Mouse (Mus musculus): Measurements from ENCODE around the gene Itgav. TPM values are rescaled to one million over a fixed set of nuclear protein-coding genes. Genes with fewer than 3 reads are reported as not detected.
"Not testable (repeated sequence)": the region's sequence is repeated elsewhere in the genome, so short reads cannot be mapped to it uniquely, and the experiment has no call there.

Gene Itgav
- polyA plus RNA-seq, 1 experiment from 2014 or later, result 75.9 TPM

DNA sequence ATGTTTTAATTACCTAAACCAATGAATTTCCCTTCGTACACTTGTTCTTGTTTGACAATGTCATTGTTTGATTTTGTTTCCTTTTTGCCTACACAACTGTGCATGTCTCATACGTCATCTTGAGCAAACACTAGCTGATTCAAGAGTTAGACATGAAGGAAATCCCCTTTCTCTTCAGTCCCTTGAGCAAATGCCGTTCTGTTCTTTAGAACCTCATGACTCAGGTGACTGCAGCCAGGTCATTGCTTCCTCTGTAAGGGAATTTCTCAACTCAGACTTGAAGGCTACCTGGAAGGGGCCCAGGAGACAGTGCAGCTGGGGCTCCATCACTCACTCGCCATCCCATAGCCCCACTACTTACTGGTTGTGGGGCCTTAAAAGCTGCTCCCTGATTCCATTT lies 23.5 kb upstream of the Itgav start:
- Histone ChIP-seq H3K27me3 (ENCODE audit: control insufficient read depth, insufficient read depth, low read length) (no peaks in the 10 kb centered on the region), H3K4me3 (ENCODE audit: low read depth, low read length) (no peak overlapping the region), H3K4me1 (ENCODE audit: control insufficient read depth, insufficient read depth, low read length) (0 out of 2 replicates have a peak, but pooled peaks cover 2% of the 10 kb centered on the region), H3K4me2 (no peak overlapping the region), H3K9me3 (replicated peaks; ENCODE audit: control insufficient read depth, low read length) (no peaks in the 10 kb centered on the region), H3K9ac (ENCODE audit: low read depth, low read length) (no peak overlapping the region), H3K27ac (ENCODE audit: low read depth, low read length) (no peak overlapping the region), H3K36me3 (ENCODE audit: control insufficient read depth, insufficient read depth, low read length) (no peaks in the 10 kb centered on the region)
- WGBS (ENCODE audit: insufficient replicate concordance), result 70% methylated on average over 4 of the region's 4 CpGs
- ATAC-seq (replicated peaks; ENCODE audit: insufficient number of reproducible peaks, low FRiP score, low TSS enrichment), result no peak

DNA sequence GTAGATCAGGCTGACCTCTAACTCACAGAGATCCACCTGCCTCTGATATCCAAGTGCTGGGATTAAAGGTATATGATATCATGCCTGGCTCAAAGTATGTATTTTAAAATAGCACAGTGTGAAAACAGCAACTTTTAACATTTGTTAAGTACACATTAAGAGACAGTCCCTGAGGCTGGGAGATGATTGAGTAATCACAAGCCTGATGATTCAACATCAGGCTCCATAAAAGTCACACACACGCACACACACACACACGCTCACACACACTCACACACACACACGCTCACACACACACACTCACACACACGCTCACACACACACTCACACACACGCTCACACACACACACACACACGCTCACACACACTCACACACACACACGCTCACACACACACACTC lies 21.8 kb upstream of the Itgav start:
- Histone ChIP-seq H3K36me3 (ENCODE audit: control insufficient read depth, insufficient read depth, low read length) (no peaks in the 10 kb centered on the region), H3K9ac (ENCODE audit: low read depth, low read length) (no peak overlapping the region), H3K4me1 (ENCODE audit: control insufficient read depth, insufficient read depth, low read length) (0 out of 2 replicates have a peak, but pooled peaks cover 7% of the 10 kb centered on the region), H3K27me3 (ENCODE audit: control insufficient read depth, insufficient read depth, low read length) (no peaks in the 10 kb centered on the region), H3K27ac (ENCODE audit: low read depth, low read length) (no peak overlapping the region), H3K4me3 (ENCODE audit: low read depth, low read length) (no peak overlapping the region), H3K4me2 (no peak overlapping the region), H3K9me3 (replicated peaks; ENCODE audit: control insufficient read depth, low read length) (no peaks in the 10 kb centered on the region)
- 90% methylated on average over 7 of the region's 7 CpGs for WGBS (ENCODE audit: insufficient replicate concordance)
- no peak for ATAC-seq (replicated peaks; ENCODE audit: insufficient number of reproducible peaks, low FRiP score, low TSS enrichment)

DNA sequence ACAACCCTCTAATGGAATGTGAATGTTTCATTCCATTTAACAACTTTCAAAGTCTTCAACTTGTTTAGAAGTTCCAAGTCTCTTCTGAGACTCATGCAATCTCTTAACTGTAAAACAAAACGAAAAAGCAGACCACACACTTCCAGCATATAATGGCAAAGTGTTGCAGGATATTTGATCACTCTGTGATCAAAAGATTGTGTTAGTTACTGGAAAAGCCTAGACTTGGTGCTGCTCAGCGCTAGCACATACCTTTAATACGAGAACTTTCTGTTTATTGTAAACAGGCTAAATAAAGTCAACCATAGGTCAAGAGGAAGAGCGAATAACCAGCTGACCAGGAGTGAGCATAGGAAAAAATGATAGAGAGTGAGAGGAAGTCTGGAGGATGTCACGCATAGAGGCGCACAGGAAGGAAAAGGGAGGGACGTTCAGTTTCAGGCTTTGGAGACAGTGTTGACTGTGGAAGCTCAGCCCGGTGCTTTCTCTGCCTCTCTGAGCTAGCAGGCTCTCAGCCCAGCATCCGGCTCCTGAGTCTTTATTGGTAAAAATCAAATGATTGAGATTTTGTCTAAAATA lies 18.5 kb upstream of the Itgav start:
- H3K9ac ChIP-seq (ENCODE audit: low read depth, low read length), result no peak overlapping the region
- H3K27ac ChIP-seq (ENCODE audit: low read depth, low read length), result peak overlapping the region; percentile 36
- no peak overlapping the region for H3K4me3 ChIP-seq (ENCODE audit: low read depth, low read length)
- no peak overlapping the region for H3K4me2 ChIP-seq
- no peaks in the 10 kb centered on the region for H3K36me3 ChIP-seq (ENCODE audit: control insufficient read depth, insufficient read depth, low read length)
- H3K9me3 ChIP-seq (replicated peaks; ENCODE audit: control insufficient read depth, low read length), result no peaks in the 10 kb centered on the region
- ATAC-seq (replicated peaks; ENCODE audit: insufficient number of reproducible peaks, low FRiP score, low TSS enrichment), result 0 out of 2 replicates have a peak, but pooled peaks have one; percentile 57
- no peaks in the 10 kb centered on the region for H3K27me3 ChIP-seq (ENCODE audit: control insufficient read depth, insufficient read depth, low read length)
- H3K4me1 ChIP-seq (ENCODE audit: control insufficient read depth, insufficient read depth, low read length), result 0 out of 2 replicates have a peak, but pooled peaks cover 14% of the 10 kb centered on the region
- 62% methylated on average over 9 of the region's 9 CpGs for WGBS (ENCODE audit: insufficient replicate concordance)

DNA sequence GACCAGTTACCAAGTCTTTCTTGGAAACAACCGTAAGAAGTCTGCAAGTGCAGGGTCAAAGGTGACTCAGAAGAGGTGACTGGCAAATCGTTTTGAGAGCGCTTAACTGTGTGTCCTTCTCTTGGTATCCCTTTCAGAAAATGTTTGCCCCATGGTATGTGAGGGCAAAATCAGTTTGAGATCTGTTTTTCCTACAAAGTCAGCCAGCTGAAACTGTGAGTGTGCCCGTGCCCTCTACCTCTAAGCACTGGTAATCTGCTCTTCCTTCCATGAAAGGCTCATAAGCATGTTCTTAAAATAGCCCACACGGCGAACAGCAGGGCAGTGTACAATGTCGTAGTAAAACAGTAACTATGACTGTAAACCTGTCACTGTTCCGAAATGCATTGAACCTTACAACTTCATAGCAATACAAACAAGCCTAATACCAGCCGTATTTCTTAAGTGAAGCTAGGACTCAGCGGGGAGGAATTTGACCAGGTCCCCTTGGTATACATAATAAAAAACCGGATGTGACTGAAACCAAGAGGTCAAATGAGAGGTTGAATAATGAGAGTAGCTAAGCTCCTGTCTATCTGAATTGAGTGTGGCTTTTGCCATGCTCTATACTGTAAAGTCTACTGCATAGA lies 14.2 kb upstream of the Itgav start:
- no peak for ATAC-seq (replicated peaks; ENCODE audit: insufficient number of reproducible peaks, low FRiP score, low TSS enrichment)
- no peak overlapping the region for H3K4me3 ChIP-seq (ENCODE audit: low read depth, low read length)
- no peaks in the 10 kb centered on the region for H3K36me3 ChIP-seq (ENCODE audit: control insufficient read depth, insufficient read depth, low read length)
- 49% methylated on average over 11 of the region's 11 CpGs for WGBS (ENCODE audit: insufficient replicate concordance)
- no peaks in the 10 kb centered on the region for H3K9me3 ChIP-seq (replicated peaks; ENCODE audit: control insufficient read depth, low read length)
- no peaks in the 10 kb centered on the region for H3K27me3 ChIP-seq (ENCODE audit: control insufficient read depth, insufficient read depth, low read length)
- no peak overlapping the region; the same call in 1 of the 2 replicates for H3K4me2 ChIP-seq
- H3K9ac ChIP-seq (ENCODE audit: low read depth, low read length), result no peak overlapping the region
- 0 out of 2 replicates have a peak, but pooled peaks cover 11% of the 10 kb centered on the region for H3K4me1 ChIP-seq (ENCODE audit: control insufficient read depth, insufficient read depth, low read length)
- H3K27ac ChIP-seq (ENCODE audit: low read depth, low read length), result no peak overlapping the region

DNA sequence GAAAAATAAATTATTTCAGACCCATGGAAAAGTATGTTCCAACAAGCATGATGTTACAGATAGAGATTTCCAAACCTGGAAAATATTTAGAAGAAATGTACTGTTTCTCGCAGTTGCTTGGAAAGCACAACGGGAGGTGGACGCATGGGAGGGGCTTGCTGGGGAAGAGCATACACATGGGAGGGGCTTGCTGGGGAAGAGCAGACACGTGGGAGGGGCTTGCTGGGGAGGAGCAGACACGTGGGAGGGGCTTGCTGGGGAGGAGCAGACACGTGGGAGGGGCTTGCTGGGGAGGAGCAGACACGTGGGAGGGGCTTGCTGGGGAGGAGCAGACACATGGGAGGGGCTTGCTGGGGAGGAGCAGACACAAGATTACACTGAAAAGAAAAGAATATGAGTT lies 10.9 kb upstream of the Itgav start:
- not testable (repeated sequence) for H3K27me3 ChIP-seq (ENCODE audit: control insufficient read depth, insufficient read depth, low read length); H3K9me3 ChIP-seq (replicated peaks; ENCODE audit: control insufficient read depth, low read length); H3K4me1 ChIP-seq (ENCODE audit: control insufficient read depth, insufficient read depth, low read length); ATAC-seq (replicated peaks; ENCODE audit: insufficient number of reproducible peaks, low FRiP score, low TSS enrichment); H3K9ac ChIP-seq (ENCODE audit: low read depth, low read length); H3K4me3 ChIP-seq (ENCODE audit: low read depth, low read length); H3K36me3 ChIP-seq (ENCODE audit: control insufficient read depth, insufficient read depth, low read length); H3K4me2 ChIP-seq; H3K27ac ChIP-seq (ENCODE audit: low read depth, low read length)
- 70% methylated on average over 7 of the region's 7 CpGs for WGBS (ENCODE audit: insufficient replicate concordance)

DNA sequence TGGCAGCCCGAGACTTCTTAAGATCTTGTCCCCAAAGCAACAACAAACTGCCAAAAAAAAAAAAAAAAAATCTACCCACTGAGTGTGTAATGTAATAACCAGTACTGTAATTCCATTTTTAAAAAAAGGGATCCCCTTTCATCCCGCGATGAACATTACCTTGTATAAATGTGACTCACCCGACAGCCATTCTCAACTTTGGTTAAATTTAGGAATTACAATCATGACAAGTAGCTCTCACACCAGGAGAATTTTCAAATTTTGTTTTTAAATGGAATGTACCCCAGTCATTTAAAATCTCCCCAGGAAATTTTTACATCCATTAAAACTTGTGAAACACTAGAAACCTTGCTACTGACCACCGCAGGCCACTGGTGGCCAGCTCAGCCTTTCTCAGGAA lies 10.3 kb upstream of the Itgav start:
- Histone ChIP-seq H3K4me2 (no peak overlapping the region), H3K27ac (ENCODE audit: low read depth, low read length) (no peak overlapping the region), H3K27me3 (ENCODE audit: control insufficient read depth, insufficient read depth, low read length) (no peaks in the 10 kb centered on the region), H3K4me1 (ENCODE audit: control insufficient read depth, insufficient read depth, low read length) (0 out of 2 replicates have a peak, but pooled peaks cover 7% of the 10 kb centered on the region), H3K9ac (ENCODE audit: low read depth, low read length) (no peak overlapping the region), H3K36me3 (ENCODE audit: control insufficient read depth, insufficient read depth, low read length) (no peaks in the 10 kb centered on the region), H3K4me3 (ENCODE audit: low read depth, low read length) (no peak overlapping the region), H3K9me3 (replicated peaks; ENCODE audit: control insufficient read depth, low read length) (no peaks in the 10 kb centered on the region)
- ATAC-seq (replicated peaks; ENCODE audit: insufficient number of reproducible peaks, low FRiP score, low TSS enrichment), result no peak
- WGBS (ENCODE audit: insufficient replicate concordance), result 76% methylated on average over 5 of the region's 5 CpGs

DNA sequence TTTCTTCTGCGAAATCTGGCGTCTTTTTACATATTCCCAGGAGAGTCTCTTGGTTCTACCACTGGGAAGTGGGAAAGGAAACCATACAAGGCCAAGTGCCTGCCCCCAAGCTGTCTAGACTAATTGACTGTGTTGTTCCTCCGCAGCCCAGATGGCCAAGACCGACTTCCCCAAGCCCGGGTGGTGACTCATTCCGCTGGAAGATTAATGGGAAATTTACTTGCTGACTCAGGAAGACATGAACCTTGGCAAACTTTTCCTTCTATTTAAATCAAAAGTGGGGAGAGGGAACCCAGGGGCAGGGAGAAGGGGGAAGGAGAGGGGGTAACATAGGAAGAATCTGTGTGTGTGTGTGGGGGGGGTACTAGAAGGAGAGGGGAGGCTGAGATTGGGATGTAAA lies 9.4 kb upstream of the Itgav start:
- no peak overlapping the region for H3K4me2 ChIP-seq
- 0 out of 2 replicates have a peak, but pooled peaks have one; percentile 49 for ATAC-seq (replicated peaks; ENCODE audit: insufficient number of reproducible peaks, low FRiP score, low TSS enrichment)
- no peak overlapping the region for H3K4me3 ChIP-seq (ENCODE audit: low read depth, low read length)
- no peak overlapping the region for H3K27ac ChIP-seq (ENCODE audit: low read depth, low read length)
- 0 out of 2 replicates have a peak, but pooled peaks cover 6% of the 10 kb centered on the region for H3K4me1 ChIP-seq (ENCODE audit: control insufficient read depth, insufficient read depth, low read length)
- 26% methylated on average over 6 of the region's 6 CpGs for WGBS (ENCODE audit: insufficient replicate concordance)
- no peak overlapping the region for H3K9ac ChIP-seq (ENCODE audit: low read depth, low read length)
- no peaks in the 10 kb centered on the region for H3K27me3 ChIP-seq (ENCODE audit: control insufficient read depth, insufficient read depth, low read length)
- no peaks in the 10 kb centered on the region for H3K9me3 ChIP-seq (replicated peaks; ENCODE audit: control insufficient read depth, low read length)
- no peaks in the 10 kb centered on the region for H3K36me3 ChIP-seq (ENCODE audit: control insufficient read depth, insufficient read depth, low read length)

DNA sequence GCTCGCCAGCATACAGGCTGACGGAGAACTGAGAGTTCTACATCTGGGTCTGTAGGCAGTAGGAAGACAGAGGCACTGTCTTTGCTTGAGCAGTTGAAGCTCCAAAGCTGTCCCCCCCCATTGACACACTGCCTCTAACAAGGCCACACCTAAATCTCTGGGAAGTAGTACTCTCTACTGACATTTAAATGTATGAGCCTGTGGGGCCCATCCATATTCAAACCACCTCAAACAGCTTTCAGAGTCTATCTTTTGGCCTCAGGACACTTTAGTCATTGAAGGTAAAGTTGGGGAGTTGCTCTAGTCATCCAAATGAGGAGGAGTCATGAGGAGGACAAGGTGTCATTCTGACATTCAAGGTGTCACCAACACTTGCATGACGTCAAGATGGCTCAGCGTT lies 5.9 kb upstream of the Itgav start:
- Histone ChIP-seq H3K4me1 (ENCODE audit: control insufficient read depth, insufficient read depth, low read length) (peaks cover 7% of the 10 kb centered on the region), H3K36me3 (ENCODE audit: control insufficient read depth, insufficient read depth, low read length) (no peaks in the 10 kb centered on the region), H3K27me3 (ENCODE audit: control insufficient read depth, insufficient read depth, low read length) (no peaks in the 10 kb centered on the region), H3K9me3 (replicated peaks; ENCODE audit: control insufficient read depth, low read length) (no peaks in the 10 kb centered on the region), H3K4me3 (ENCODE audit: low read depth, low read length) (no peak overlapping the region), H3K27ac (ENCODE audit: low read depth, low read length) (no peak overlapping the region), H3K4me2 (no peak overlapping the region), H3K9ac (ENCODE audit: low read depth, low read length) (no peak overlapping the region)
- no peak for ATAC-seq (replicated peaks; ENCODE audit: insufficient number of reproducible peaks, low FRiP score, low TSS enrichment)
- WGBS (ENCODE audit: insufficient replicate concordance), result 80% methylated on average over 4 of the region's 4 CpGs

DNA sequence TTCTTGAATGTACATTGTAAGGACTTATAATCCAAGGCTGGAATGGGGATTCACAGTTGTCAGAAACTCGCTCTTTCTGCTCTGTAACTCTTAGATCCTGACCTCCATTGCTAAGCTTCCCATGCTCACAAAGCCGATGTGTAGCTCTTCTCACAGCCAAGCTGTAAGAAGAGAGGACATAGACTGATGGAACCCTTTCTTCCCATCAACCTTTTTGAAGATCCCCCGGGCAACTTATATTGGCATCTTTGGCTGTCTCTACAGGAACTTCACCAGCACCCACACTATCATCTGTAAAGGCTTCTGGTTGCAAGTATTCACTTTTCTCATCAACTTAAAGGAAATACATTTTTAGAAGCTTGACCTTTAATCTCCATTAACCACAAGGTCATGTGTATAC lies 2.6 kb upstream of the Itgav start:
- Histone ChIP-seq H3K4me3 (ENCODE audit: low read depth, low read length) (no peak overlapping the region), H3K4me1 (ENCODE audit: control insufficient read depth, insufficient read depth, low read length) (peaks cover 14% of the 10 kb centered on the region), H3K27ac (ENCODE audit: low read depth, low read length) (no peak overlapping the region), H3K4me2 (no peak overlapping the region), H3K9me3 (replicated peaks; ENCODE audit: control insufficient read depth, low read length) (no peaks in the 10 kb centered on the region), H3K36me3 (ENCODE audit: control insufficient read depth, insufficient read depth, low read length) (no peaks in the 10 kb centered on the region), H3K9ac (ENCODE audit: low read depth, low read length) (no peak overlapping the region), H3K27me3 (ENCODE audit: control insufficient read depth, insufficient read depth, low read length) (no peaks in the 10 kb centered on the region)
- no peak for ATAC-seq (replicated peaks; ENCODE audit: insufficient number of reproducible peaks, low FRiP score, low TSS enrichment)
- 84% methylated on average over 3 of the region's 3 CpGs for WGBS (ENCODE audit: insufficient replicate concordance)

All from heart, embryonic 11.5 days (tissue).